Mouse (Mus musculus): Measurements from ENCODE around the gene Ppp1r14a. TPM values are rescaled to one million over a fixed set of nuclear protein-coding genes. Genes with fewer than 3 reads are reported as not detected.

Ppp1r14a gene
- polyA plus RNA-seq, 1 experiment from 2014 or later: 37.0 TPM

- H3K27ac ChIP-seq (ENCODE audit: low read depth, low read length): no peak overlapping the region
- no peaks in the 10 kb centered on the region for H3K36me3 ChIP-seq (ENCODE audit: control insufficient read depth, insufficient read depth)
- H3K9ac ChIP-seq (ENCODE audit: low read depth, low read length): no peak overlapping the region
- peak overlapping the region; percentile 79 for H3K4me2 ChIP-seq (replicated peaks; ENCODE audit: low read depth)
- peak overlapping the region; percentile 40 for H3K4me3 ChIP-seq (ENCODE audit: low read depth, low read length)
- no peaks in the 10 kb centered on the region for H3K9me3 ChIP-seq (ENCODE audit: control insufficient read depth)
- WGBS: 2% methylated on average over 41 of the region's 48 CpGs
- peaks cover 44% of the 10 kb centered on the region for H3K27me3 ChIP-seq (replicated peaks; ENCODE audit: control insufficient read depth, insufficient read depth, low read length)
- no peak for TF ChIP-seq CTCF (IDR thresholded peaks at IDR 0.05; ENCODE audit: low read depth)
- H3K4me1 ChIP-seq (replicated peaks; ENCODE audit: control insufficient read depth, insufficient read depth, low read length): no peaks in the 10 kb centered on the region; the same call in 1 of the 2 replicates
- ATAC-seq: no peak
Observed at GRCm38 (mm10) chr7:29304463-29305262, 15.6 kb downstream of the Ppp1r14a start.

- Histone ChIP-seq H3K4me2 (replicated peaks; ENCODE audit: low read depth) (peak overlapping the region; percentile 79), H3K9me3 (ENCODE audit: control insufficient read depth) (no peaks in the 10 kb centered on the region), H3K4me1 (replicated peaks; ENCODE audit: control insufficient read depth, insufficient read depth, low read length) (no peaks in the 10 kb centered on the region; the same call in 1 of the 2 replicates), H3K27ac (ENCODE audit: low read depth, low read length) (no peak overlapping the region), H3K4me3 (ENCODE audit: low read depth, low read length) (no peak overlapping the region), H3K36me3 (ENCODE audit: control insufficient read depth, insufficient read depth) (no peaks in the 10 kb centered on the region), H3K27me3 (replicated peaks; ENCODE audit: control insufficient read depth, insufficient read depth, low read length) (peaks cover 44% of the 10 kb centered on the region), H3K9ac (ENCODE audit: low read depth, low read length) (no peak overlapping the region)
- no peak for ATAC-seq
- TF ChIP-seq CTCF (IDR thresholded peaks at IDR 0.05; ENCODE audit: low read depth): no peak
- WGBS: 47% methylated on average over 9 of the region's 9 CpGs
Observed at GRCm38 (mm10) chr7:29305263-29305988, 16.3 kb downstream of the Ppp1r14a start.

GRCm38 (mm10) chr7:29306108-29306507, 17.0 kb downstream of the Ppp1r14a start:
- H3K9ac ChIP-seq (ENCODE audit: low read depth, low read length): no peak overlapping the region
- 72% methylated on average over 7 of the region's 7 CpGs for WGBS
- no peak overlapping the region for H3K27ac ChIP-seq (ENCODE audit: low read depth, low read length)
- peaks cover 44% of the 10 kb centered on the region for H3K27me3 ChIP-seq (replicated peaks; ENCODE audit: control insufficient read depth, insufficient read depth, low read length)
- ATAC-seq: no peak
- no peaks in the 10 kb centered on the region; the same call in 1 of the 2 replicates for H3K4me1 ChIP-seq (replicated peaks; ENCODE audit: control insufficient read depth, insufficient read depth, low read length)
- H3K4me2 ChIP-seq (replicated peaks; ENCODE audit: low read depth): no peak overlapping the region
- H3K4me3 ChIP-seq (ENCODE audit: low read depth, low read length): no peak overlapping the region
- H3K36me3 ChIP-seq (ENCODE audit: control insufficient read depth, insufficient read depth): no peaks in the 10 kb centered on the region
- TF ChIP-seq CTCF (IDR thresholded peaks at IDR 0.05; ENCODE audit: low read depth): no peak
- H3K9me3 ChIP-seq (ENCODE audit: control insufficient read depth): no peaks in the 10 kb centered on the region

DNA sequence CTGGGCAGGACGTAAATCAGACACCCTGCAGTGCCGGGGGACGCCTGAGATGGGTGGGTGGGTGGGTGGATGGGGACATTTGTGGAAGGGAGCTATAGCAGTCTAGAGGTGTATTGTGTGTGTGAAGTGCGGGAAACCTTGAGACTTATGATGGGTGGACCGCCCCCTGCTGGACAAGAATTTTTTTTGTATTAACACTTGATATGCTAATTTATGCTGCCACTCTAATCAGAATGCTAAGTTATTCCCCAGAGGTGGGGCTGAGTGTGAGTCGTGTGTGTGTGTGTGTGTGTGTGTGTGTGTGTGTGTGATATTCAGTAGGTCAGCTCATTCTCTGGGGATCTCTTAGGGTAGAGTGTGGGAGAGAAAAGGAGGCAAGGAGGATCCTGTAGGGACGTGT, 17.5 kb downstream of the Ppp1r14a start:
- Histone ChIP-seq H3K4me2 (replicated peaks; ENCODE audit: low read depth) (no peak overlapping the region), H3K9me3 (ENCODE audit: control insufficient read depth) (no peaks in the 10 kb centered on the region), H3K4me3 (ENCODE audit: low read depth, low read length) (no peak overlapping the region), H3K36me3 (ENCODE audit: control insufficient read depth, insufficient read depth) (no peaks in the 10 kb centered on the region), H3K4me1 (replicated peaks; ENCODE audit: control insufficient read depth, insufficient read depth, low read length) (no peaks in the 10 kb centered on the region; the same call in 1 of the 2 replicates), H3K9ac (ENCODE audit: low read depth, low read length) (no peak overlapping the region), H3K27ac (ENCODE audit: low read depth, low read length) (no peak overlapping the region), H3K27me3 (replicated peaks; ENCODE audit: control insufficient read depth, insufficient read depth, low read length) (peaks cover 44% of the 10 kb centered on the region)
- ATAC-seq: no peak
- TF ChIP-seq CTCF (IDR thresholded peaks at IDR 0.05; ENCODE audit: low read depth): peak; percentile 62
- 39% methylated on average over 7 of the region's 7 CpGs for WGBS

DNA sequence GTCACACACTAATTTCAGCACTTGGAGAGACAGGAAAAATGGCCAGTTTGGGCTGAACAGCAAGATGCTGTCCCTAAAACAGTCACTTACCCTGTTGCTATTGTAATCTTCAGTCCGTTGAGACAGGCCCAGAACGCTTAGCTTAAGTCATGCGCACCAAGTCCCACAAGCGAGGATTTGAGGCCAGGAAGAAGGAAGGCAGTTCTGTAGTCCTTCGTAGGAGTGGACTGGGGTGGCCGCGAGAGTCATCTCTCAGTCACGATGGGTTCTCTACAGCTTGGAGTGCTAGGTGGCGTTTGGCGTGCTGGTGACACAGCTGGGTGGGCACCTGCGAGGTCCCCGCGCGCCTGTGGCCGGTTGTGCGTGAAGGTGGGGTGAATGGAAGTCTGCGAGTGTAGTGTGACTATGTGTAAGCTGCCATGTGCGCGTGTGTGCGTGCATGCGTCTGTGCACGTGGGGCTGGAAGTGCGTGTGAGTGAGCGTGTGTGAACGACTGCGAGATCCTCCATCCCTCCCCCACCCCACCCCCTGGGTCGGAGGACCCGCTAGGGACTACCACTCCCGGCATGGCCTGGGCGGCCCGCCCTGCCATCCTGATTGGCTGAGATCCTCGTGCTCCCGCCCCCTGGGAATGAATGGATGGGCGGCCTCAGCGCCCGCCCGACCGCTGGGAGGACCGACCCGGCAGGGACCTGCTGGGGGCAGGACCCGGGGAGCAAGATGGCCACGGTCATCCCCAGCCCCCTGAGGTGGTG, 18.4 kb downstream of the Ppp1r14a start:
- Histone ChIP-seq H3K4me1 (replicated peaks; ENCODE audit: control insufficient read depth, insufficient read depth, low read length) (no peaks in the 10 kb centered on the region; the same call in 1 of the 2 replicates), H3K27me3 (replicated peaks; ENCODE audit: control insufficient read depth, insufficient read depth, low read length) (peaks cover 42% of the 10 kb centered on the region), H3K36me3 (ENCODE audit: control insufficient read depth, insufficient read depth) (no peaks in the 10 kb centered on the region), H3K27ac (ENCODE audit: low read depth, low read length) (no peak overlapping the region), H3K9me3 (ENCODE audit: control insufficient read depth) (no peaks in the 10 kb centered on the region), H3K9ac (ENCODE audit: low read depth, low read length) (0 out of 2 replicates have a peak overlapping the region, but pooled peaks have one; percentile 40), H3K4me2 (replicated peaks; ENCODE audit: low read depth) (peak overlapping the region; percentile 88), H3K4me3 (ENCODE audit: low read depth, low read length) (peak overlapping the region; percentile 56)
- peak; percentile 53 for ATAC-seq
- TF ChIP-seq CTCF (IDR thresholded peaks at IDR 0.05; ENCODE audit: low read depth): no peak
- 2% methylated on average over 41 of the region's 42 CpGs for WGBS

Measured in intestine, postnatal 0 days (tissue).